Mouse (Mus musculus) lung, embryonic 14.5 days (tissue): ENCODE measurements around the gene Ptpro. TPM values are rescaled to one million over a fixed set of nuclear protein-coding genes. Genes with fewer than 3 reads are reported as not detected.

Source experiments
- ATAC-seq: fragments of 200-750 bp; cut with Nextera tagmentation; 2 replicates; pipeline ENCODE4 v1.8.0; 2017; ENCODE audit warnings: mild to moderate bottlenecking, moderate TSS enrichment, moderate library complexity; ENCODE audit not compliant: insufficient read depth
- DNase-seq: peaks from one replicate; pipeline ENCODE4 v3.0.0-alpha.2; 2015
- H3K27ac ChIP-seq: fragments of 300-500 bp; sonication (generic); 2 replicates; pipeline ENCODE4 v1.5.1; 2014; ENCODE audit warnings: low read depth, mild to moderate bottlenecking, moderate library complexity
- H3K27me3 ChIP-seq: fragments of 300-500 bp; sonication (generic); 2 replicates; pipeline ENCODE4 v1.6.1; 2014; ENCODE audit warnings: low read length, control low read depth; ENCODE audit not compliant: insufficient read depth
- H3K36me3 ChIP-seq: fragments of 300-500 bp; sonication (generic); 2 replicates; pipeline ENCODE4 v1.6.1; 2014; ENCODE audit warnings: control low read depth; ENCODE audit not compliant: insufficient read depth
- H3K4me1 ChIP-seq: fragments of 300-500 bp; sonication (generic); 2 replicates; pipeline ENCODE4 v1.6.1; 2014; ENCODE audit warnings: antibody characterized with exemption, control low read depth; ENCODE audit not compliant: insufficient read depth
- H3K4me2 ChIP-seq: fragments of 300-500 bp; sonication (generic); 2 replicates; pipeline ENCODE4 v1.6.1; 2014; ENCODE audit warnings: mild to moderate bottlenecking
- H3K4me3 ChIP-seq: fragments of 300-500 bp; sonication (generic); 2 replicates; pipeline ENCODE4 v1.5.1; 2014; ENCODE audit warnings: low read depth, low read length
- H3K9ac ChIP-seq: fragments of 300-500 bp; sonication (generic); 2 replicates; pipeline ENCODE4 v1.6.1; 2014
- H3K9me3 ChIP-seq: fragments of 300-500 bp; sonication (generic); 2 replicates; pipeline ENCODE4 v1.6.1; 2016; ENCODE audit warnings: low read depth, low read length, control low read depth
- CTCF ChIP-seq: IDR thresholded peaks from 2 replicates; pipeline ENCODE4 v1.5.1; 2016; ENCODE audit warnings: antibody characterized with exemption, low read depth
- WGBS: fragments of 180-500 bp; shearing (Covaris S2); extraction: QIAGEN DNeasy Blood & Tissue Kit; methylation state at CpG from one replicate; pipeline ENCODE4 v1.1.7; 2014; 5-methylcytosine and 5-hydroxymethylcytosine counted together
- polyA plus RNA-seq: library from polyadenylated mRNA; unstranded; fragments of >200 nt; fragmentation: Nextera tagmentation; extraction: Ambion mirVana; gene quantifications from 2 replicates; pipeline ENCODE4 v1.2.1, GENCODE M21; 2014

Gene Ptpro
- polyA plus RNA-seq, 1 experiment from 2014 or later: 2.8 TPM

DNA sequence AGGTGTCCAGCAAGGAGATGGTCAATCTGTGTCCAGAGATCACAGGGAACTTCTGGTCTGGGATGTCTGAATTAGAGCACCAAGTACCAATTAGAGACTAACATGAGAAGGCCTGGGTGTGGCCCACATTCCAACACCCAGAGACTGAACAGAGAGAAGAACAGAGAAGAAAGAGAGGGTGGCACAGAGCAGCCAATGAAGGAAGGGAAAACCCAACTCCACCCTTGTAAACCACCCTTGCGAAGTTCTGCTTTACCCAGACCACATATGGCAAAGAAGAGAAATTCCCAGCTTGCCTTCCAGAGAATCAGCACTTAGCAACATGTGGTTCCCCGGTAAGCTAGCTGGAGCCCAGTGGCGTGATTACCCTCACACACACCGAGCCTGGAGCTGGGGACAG, 152.1 kb downstream of the Ptpro start:
- TF ChIP-seq CTCF: no peak
- no peak overlapping the region for H3K4me2 ChIP-seq
- no peak overlapping the region for H3K27ac ChIP-seq
- H3K9me3 ChIP-seq: no peaks in the 10 kb centered on the region
- H3K27me3 ChIP-seq: no peaks in the 10 kb centered on the region
- no peak overlapping the region for H3K9ac ChIP-seq
- 87% methylated on average over 4 of the region's 4 CpGs for WGBS
- no peak for ATAC-seq
- no peak for DNase-seq
- no peak overlapping the region for H3K4me3 ChIP-seq
- H3K4me1 ChIP-seq: no peaks in the 10 kb centered on the region
- H3K36me3 ChIP-seq: no peaks in the 10 kb centered on the region

DNA sequence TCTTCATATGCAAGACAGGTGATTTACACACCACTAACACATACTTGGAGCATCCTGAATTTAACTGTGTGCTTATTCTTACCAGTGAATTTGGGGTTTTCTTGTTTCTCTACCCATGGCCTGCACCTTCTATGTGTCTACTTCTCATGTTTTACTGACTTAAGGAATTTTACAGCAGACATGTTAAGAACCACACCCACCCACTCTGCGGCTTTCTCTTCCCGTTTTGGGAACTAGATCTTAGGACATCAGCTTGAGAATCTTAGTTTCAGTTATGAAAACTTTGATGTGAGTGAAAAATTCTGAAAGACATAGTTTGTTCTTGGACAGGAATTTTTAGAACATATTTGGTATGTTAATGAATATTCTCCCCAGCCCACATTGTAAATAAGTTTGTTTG, 153.6 kb downstream of the Ptpro start:
- TF ChIP-seq CTCF: no peak
- H3K9me3 ChIP-seq: no peaks in the 10 kb centered on the region
- H3K27ac ChIP-seq: no peak overlapping the region
- no peak overlapping the region for H3K4me3 ChIP-seq
- DNase-seq: no peak
- no peaks in the 10 kb centered on the region for H3K27me3 ChIP-seq
- no peak overlapping the region for H3K4me2 ChIP-seq
- no peak for ATAC-seq
- H3K4me1 ChIP-seq: no peaks in the 10 kb centered on the region
- 76% methylated on average over 2 of the region's 2 CpGs for WGBS
- H3K9ac ChIP-seq: no peak overlapping the region
- H3K36me3 ChIP-seq: no peaks in the 10 kb centered on the region

DNA sequence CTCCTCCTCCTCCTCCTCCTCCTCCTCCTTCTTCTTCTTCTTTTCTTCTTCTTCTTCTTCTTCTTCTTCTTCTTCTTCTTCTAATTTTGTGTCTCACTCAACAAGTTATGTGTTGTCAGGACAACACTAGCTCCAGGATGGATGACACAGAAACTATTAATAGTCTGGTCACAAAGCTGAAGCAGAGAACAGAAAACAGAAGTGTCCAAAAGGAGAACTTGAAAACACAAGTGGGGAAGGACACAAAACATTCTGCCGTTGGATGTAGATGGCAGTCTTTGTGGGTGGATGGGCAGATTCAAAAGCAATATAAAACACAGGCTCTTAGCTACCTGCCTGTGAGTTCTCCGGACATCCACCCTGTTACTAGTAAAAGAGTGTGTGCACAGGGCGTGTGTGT, 158.4 kb downstream of the Ptpro start:
- WGBS: 63% methylated on average over 3 of the region's 3 CpGs

DNA sequence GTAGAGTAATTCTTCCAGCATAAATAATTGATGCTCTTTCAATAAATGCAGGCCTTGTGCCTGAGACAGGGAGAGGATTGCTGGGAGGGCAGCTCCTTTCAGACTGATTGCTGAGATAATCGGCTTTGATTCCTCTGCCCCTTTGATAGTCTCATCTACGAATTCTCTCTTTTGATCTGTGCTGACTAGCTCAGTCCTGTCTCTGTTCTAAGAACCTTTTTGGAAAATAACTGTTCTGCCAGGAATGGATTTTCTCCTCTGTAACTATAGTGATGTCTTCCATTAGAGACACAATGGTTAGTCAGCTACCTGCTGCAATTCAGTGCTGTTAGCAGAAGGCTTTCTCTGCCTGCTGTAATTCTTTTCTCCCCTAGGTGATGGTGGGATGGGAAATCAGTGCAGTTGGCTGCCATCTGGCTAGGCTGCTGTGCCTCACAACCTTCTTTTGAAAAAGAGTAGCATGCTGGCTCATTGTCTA, 159.8 kb downstream of the Ptpro start:
- Histone ChIP-seq H3K4me1 (no peaks in the 10 kb centered on the region), H3K9me3 (no peaks in the 10 kb centered on the region), H3K27me3 (no peaks in the 10 kb centered on the region), H3K36me3 (no peaks in the 10 kb centered on the region), H3K9ac (no peak overlapping the region), H3K27ac (no peak overlapping the region), H3K4me2 (no peak overlapping the region), H3K4me3 (no peak overlapping the region)
- DNase-seq (no peak), ATAC-seq (no peak)
- WGBS: 57% methylated on average over 2 of the region's 2 CpGs
- TF ChIP-seq CTCF: 0 out of 2 replicates have a peak, but pooled peaks have one; percentile 7

More for the DNA sequence above, 158.4 kb downstream of the Ptpro start:
- Histone ChIP-seq H3K36me3 (no peaks in the 10 kb centered on the region), H3K4me1 (no peaks in the 10 kb centered on the region), H3K27me3 (no peaks in the 10 kb centered on the region), H3K27ac (no peak overlapping the region), H3K9ac (no peak overlapping the region), H3K4me3 (no peak overlapping the region), H3K9me3 (no peaks in the 10 kb centered on the region), H3K4me2 (no peak overlapping the region)
- TF ChIP-seq CTCF: no peak
- DNase-seq (peak; percentile 29), ATAC-seq (no peak)

DNA sequence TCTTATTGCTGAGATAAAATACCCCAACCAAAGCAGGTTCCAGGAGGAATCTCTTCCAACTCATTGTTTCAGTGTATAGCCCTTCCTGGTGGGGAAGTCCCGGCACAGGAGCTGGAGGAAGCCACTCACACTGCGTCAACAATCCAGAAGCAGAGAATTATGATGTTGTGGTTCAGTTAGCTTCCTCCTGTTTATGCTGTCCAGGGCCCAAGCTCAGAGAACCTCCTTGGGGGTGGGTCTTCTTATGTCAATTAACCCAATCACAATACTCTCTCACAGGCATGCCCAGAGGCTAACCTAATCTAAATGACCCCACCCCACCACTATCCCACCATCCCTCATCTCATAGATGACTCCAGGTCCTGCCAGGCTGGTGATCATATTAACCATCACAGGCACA, 160.9 kb downstream of the Ptpro start:
- H3K27me3 ChIP-seq: no peaks in the 10 kb centered on the region
- WGBS: 56% methylated on average over 2 of the region's 2 CpGs
- H3K36me3 ChIP-seq: no peaks in the 10 kb centered on the region
- H3K4me2 ChIP-seq: no peak overlapping the region
- H3K9me3 ChIP-seq: no peaks in the 10 kb centered on the region
- DNase-seq (no peak), ATAC-seq (no peak; the same call in 1 of the 2 replicates)
- H3K4me1 ChIP-seq: no peaks in the 10 kb centered on the region
- no peak overlapping the region for H3K4me3 ChIP-seq
- no peak overlapping the region for H3K27ac ChIP-seq
- no peak for TF ChIP-seq CTCF
- no peak overlapping the region for H3K9ac ChIP-seq

DNA sequence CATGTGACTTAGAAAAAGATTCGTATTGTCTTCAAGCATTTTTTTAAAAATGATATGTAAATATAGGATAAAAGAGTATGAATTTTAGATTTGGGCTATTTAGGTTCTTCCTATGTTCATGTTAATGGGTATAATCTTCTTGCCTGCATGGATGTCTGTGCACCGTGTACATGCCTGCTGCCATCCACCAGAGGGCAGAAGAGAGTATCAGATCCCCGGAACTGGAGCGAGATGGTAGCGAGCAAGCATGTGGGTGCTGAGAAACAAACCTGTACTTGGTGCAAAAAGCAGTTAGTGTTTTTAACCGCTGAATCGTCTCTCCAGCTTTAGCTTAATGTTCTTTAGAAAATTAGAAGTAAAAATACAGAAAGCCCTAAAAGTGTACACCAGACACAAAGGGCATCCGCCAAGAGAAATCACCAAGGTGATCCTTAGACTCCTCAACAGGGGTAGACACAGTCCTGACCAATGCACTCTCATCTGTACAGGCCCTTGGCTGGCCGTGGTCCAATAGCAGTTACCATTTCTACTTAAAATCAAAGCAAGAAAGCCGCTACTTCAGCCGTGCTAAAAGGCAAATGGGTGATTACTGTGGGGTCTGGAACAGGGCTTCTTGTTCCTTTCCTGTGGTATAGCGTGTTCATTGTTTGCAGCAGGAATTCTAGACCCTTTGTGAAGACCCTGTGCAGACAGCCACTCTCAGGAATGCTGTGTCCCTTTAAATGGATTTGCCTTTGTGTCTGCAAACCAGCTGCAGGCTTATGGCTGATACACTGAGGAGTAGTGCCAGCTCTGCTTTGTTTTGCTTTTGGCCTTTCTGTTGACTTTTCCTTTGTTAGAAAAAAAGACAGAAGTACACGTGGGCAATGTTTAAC, 162.6 kb downstream of the Ptpro start:
- H3K4me2 ChIP-seq: no peak overlapping the region
- H3K4me3 ChIP-seq: no peak overlapping the region
- no peak overlapping the region for H3K27ac ChIP-seq
- peak; percentile 87 for ATAC-seq
- WGBS: 56% methylated on average over 13 of the region's 13 CpGs
- no peaks in the 10 kb centered on the region for H3K9me3 ChIP-seq
- TF ChIP-seq CTCF: peak; percentile 86
- no peaks in the 10 kb centered on the region for H3K4me1 ChIP-seq
- H3K27me3 ChIP-seq: no peaks in the 10 kb centered on the region
- no peak overlapping the region for H3K9ac ChIP-seq
- no peaks in the 10 kb centered on the region for H3K36me3 ChIP-seq
- peak; percentile 78 for DNase-seq

DNA sequence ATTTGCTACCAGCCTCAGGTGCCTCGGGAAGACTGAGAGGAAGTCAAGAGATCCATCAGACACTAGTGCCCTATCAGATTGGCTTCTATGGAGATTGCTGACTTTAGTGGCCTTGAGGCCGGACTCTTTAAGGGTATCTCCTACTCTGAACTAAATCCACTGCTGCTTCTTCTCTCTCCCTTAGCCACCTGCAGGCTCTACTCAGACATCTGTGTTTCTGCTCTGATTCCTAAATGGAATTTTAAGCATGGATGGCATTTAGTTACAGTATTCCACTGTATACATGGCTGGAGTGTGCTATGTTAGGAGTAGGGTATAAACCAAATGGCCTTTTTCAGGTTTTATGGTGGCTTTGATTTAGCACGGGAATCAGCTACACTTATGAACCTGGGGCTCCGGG, 170.7 kb downstream of the Ptpro start:
- no peaks in the 10 kb centered on the region for H3K4me1 ChIP-seq
- no peak for TF ChIP-seq CTCF
- no peak overlapping the region for H3K9ac ChIP-seq
- 73% methylated on average over 4 of the region's 4 CpGs for WGBS
- no peak overlapping the region for H3K4me3 ChIP-seq
- no peak overlapping the region for H3K4me2 ChIP-seq
- no peaks in the 10 kb centered on the region for H3K9me3 ChIP-seq
- H3K36me3 ChIP-seq: no peaks in the 10 kb centered on the region
- ATAC-seq: no peak
- no peak overlapping the region for H3K27ac ChIP-seq
- H3K27me3 ChIP-seq: no peaks in the 10 kb centered on the region
- no peak for DNase-seq
